Mouse (Mus musculus): ENCODE results near the gene M1ap. TPM values are rescaled to one million over a fixed set of nuclear protein-coding genes. Genes with fewer than 3 reads are reported as not detected.

Gene M1ap
- polyA plus RNA-seq, 1 experiment: 2.4 TPM

DNA sequence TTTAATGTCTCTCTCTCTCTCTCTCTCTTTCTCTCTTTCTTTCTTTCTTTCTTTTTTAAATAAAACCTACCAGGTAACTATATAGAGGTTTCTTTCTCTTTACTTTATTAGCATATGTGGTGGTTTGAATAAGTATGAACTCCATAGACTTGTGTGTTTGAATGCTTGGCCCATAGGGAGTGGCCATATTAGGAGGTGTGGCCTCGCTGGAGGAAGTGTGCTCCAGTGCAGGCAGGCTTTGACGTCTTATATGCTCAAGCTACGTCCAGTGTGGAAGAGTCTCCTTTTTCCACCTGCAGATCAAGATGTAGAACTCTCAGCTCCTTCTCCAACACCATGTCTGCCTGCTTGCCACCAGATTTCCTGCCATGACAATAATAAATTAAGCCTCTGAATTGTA is 72.3 kb downstream of the M1ap start:
- Histone ChIP-seq H3K79me3 (ENCODE audit: low read depth) (no peaks in the 10 kb centered on the region), H3K36me3 (ENCODE audit: control insufficient read depth, insufficient read depth) (no peaks in the 10 kb centered on the region), H3K27me3 (ENCODE audit: control insufficient read depth, insufficient read depth, insufficient read length) (no peaks in the 10 kb centered on the region), H3K79me2 (ENCODE audit: control insufficient read depth, insufficient read depth) (no peaks in the 10 kb centered on the region), H3K4me3 (ENCODE audit: insufficient read depth, poor library complexity, severe bottlenecking) (no peak overlapping the region), H3ac (ENCODE audit: control insufficient read depth, insufficient read length, low read depth) (no peak overlapping the region)
- TF ChIP-seq MYOD1 (IDR thresholded peaks at IDR 0.05; ENCODE audit: control insufficient read depth, insufficient read length, low read depth) (no peak), MAX (IDR thresholded peaks at IDR 0.05) (no peak), CTCF (IDR thresholded peaks at IDR 0.05; ENCODE audit: control insufficient read depth, insufficient read depth, insufficient read length) (no peak), USF1 (IDR thresholded peaks at IDR 0.05; ENCODE audit: low read depth) (no peak), FOSL1 (IDR thresholded peaks at IDR 0.05; ENCODE audit: insufficient read depth, low read length, poor library complexity, severe bottlenecking) (no peak), MYOG (IDR thresholded peaks at IDR 0.05; ENCODE audit: control insufficient read depth, extremely low read depth, insufficient read length) (no peak), CEBPB (IDR thresholded peaks at IDR 0.05; ENCODE audit: low read depth) (no peak)

DNA sequence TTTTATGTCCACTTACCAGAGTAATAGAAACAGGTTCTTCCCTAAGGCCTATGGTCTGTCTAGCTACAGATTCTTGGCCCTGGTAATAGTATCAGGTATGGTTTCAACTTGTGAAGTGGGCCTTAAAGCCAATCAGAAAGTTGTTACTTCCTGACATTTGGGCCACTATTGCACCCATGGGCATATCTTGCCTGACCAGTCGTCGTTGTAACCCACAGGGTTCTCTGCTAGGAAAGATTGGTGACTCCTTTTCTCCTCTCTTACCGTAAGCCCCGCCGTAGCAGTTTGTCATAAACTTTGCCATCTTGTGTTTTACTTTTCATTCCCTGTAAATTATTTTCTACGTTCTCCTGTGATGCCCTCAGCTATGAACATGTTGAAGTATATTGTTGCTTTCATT is 73.4 kb downstream of the M1ap start:
- H3K79me3 ChIP-seq (ENCODE audit: low read depth): no peaks in the 10 kb centered on the region
- no peaks in the 10 kb centered on the region for H3K27me3 ChIP-seq (ENCODE audit: control insufficient read depth, insufficient read depth, insufficient read length)
- H3K36me3 ChIP-seq (ENCODE audit: control insufficient read depth, insufficient read depth): no peaks in the 10 kb centered on the region
- no peaks in the 10 kb centered on the region for H3K79me2 ChIP-seq (ENCODE audit: control insufficient read depth, insufficient read depth)
- no peak overlapping the region for H3ac ChIP-seq (ENCODE audit: control insufficient read depth, insufficient read length, low read depth)
- TF ChIP-seq FOSL1 (IDR thresholded peaks at IDR 0.05; ENCODE audit: insufficient read depth, low read length, poor library complexity, severe bottlenecking) (no peak), MYOD1 (IDR thresholded peaks at IDR 0.05; ENCODE audit: control insufficient read depth, insufficient read length, low read depth) (no peak), CEBPB (IDR thresholded peaks at IDR 0.05; ENCODE audit: low read depth) (no peak), MAX (IDR thresholded peaks at IDR 0.05) (no peak), USF1 (IDR thresholded peaks at IDR 0.05; ENCODE audit: low read depth) (no peak), CTCF (IDR thresholded peaks at IDR 0.05; ENCODE audit: control insufficient read depth, insufficient read depth, insufficient read length) (no peak), MYOG (IDR thresholded peaks at IDR 0.05; ENCODE audit: control insufficient read depth, extremely low read depth, insufficient read length) (no peak)
- no peak overlapping the region for H3K4me3 ChIP-seq (ENCODE audit: insufficient read depth, poor library complexity, severe bottlenecking)

DNA sequence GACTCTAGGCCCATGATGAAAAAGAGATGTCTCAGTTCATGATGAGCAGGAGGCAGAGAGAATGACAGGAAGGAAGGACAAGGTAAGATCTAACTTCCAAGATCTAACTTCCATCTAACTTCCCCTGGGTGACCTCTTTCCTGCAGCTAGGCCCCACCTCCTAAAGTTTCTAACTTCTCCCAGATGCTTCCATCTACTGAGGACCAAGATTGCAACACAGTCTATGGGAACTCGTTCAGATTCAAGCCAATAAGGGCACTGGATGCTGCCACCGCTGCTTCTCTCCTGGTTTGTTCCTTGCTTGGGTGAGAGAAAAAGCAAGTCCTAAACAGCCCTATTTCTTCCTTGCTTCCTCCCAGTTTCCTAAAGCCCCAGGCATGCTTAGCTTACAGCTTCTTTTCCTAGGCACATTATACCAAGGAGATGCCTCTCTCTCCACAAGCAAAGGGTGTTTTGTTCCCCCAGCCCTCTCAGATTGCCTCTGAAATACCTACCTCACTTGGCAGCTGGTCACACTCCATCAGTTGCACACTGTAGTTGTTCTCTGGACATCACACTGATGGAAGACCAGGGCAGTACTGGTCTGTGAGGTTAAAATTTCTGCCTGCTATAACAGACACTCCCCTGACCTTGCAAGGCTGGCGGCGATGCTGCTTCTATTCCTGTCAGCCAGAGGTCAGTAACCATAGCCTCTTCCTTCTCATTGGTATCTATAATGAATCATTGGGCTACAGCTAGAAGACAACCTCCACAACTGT is 74.3 kb downstream of the M1ap start:
- Histone ChIP-seq H3K4me3 (ENCODE audit: insufficient read depth, poor library complexity, severe bottlenecking) (no peak overlapping the region), H3K36me3 (ENCODE audit: control insufficient read depth, insufficient read depth) (no peaks in the 10 kb centered on the region), H3K27me3 (ENCODE audit: control insufficient read depth, insufficient read depth, insufficient read length) (no peaks in the 10 kb centered on the region)

DNA sequence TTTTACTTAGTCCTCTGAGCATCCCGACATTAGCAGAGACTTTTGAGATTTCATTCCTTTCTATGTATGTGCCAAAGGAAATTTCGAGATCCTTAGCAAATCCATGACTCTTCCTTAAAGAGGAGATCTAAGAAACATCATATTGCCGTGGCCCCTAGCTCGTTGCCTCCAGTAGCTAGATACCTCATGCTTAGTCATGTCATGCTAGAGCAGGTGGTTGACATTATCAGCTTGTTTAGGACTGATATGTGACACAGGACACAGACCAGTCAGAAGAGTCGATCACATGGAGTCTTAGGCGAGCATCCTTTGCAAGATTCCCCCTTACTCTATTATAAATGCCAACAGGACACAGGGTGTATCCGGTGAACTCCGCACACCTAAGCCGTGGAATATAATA is 76.3 kb downstream of the M1ap start:
- H3K4me3 ChIP-seq (ENCODE audit: insufficient read depth, poor library complexity, severe bottlenecking): no peak overlapping the region
- H3K36me3 ChIP-seq (ENCODE audit: control insufficient read depth, insufficient read depth): no peaks in the 10 kb centered on the region
- TF ChIP-seq MYOD1 (IDR thresholded peaks at IDR 0.05; ENCODE audit: control insufficient read depth, insufficient read length, low read depth) (peak; percentile 77), USF1 (IDR thresholded peaks at IDR 0.05; ENCODE audit: low read depth) (no peak)
- H3K79me3 ChIP-seq (ENCODE audit: low read depth): peaks cover 1% of the 10 kb centered on the region
- no peaks in the 10 kb centered on the region for H3K79me2 ChIP-seq (ENCODE audit: control insufficient read depth, insufficient read depth)
- H3K27me3 ChIP-seq (ENCODE audit: control insufficient read depth, insufficient read depth, insufficient read length): no peaks in the 10 kb centered on the region
- H3ac ChIP-seq (ENCODE audit: control insufficient read depth, insufficient read length, low read depth): no peak overlapping the region

More for the DNA sequence above, 74.3 kb downstream of the M1ap start:
- Histone ChIP-seq H3K79me3 (ENCODE audit: low read depth) (no peaks in the 10 kb centered on the region), H3K79me2 (ENCODE audit: control insufficient read depth, insufficient read depth) (no peaks in the 10 kb centered on the region), H3ac (ENCODE audit: control insufficient read depth, insufficient read length, low read depth) (no peak overlapping the region)
- TF ChIP-seq USF1 (IDR thresholded peaks at IDR 0.05; ENCODE audit: low read depth) (no peak), CEBPB (IDR thresholded peaks at IDR 0.05; ENCODE audit: low read depth) (no peak), MYOD1 (IDR thresholded peaks at IDR 0.05; ENCODE audit: control insufficient read depth, insufficient read length, low read depth) (no peak), MAX (IDR thresholded peaks at IDR 0.05) (no peak), CTCF (IDR thresholded peaks at IDR 0.05; ENCODE audit: control insufficient read depth, insufficient read depth, insufficient read length) (no peak), MYOG (IDR thresholded peaks at IDR 0.05; ENCODE audit: control insufficient read depth, extremely low read depth, insufficient read length) (no peak), FOSL1 (IDR thresholded peaks at IDR 0.05; ENCODE audit: insufficient read depth, low read length, poor library complexity, severe bottlenecking) (no peak)

DNA sequence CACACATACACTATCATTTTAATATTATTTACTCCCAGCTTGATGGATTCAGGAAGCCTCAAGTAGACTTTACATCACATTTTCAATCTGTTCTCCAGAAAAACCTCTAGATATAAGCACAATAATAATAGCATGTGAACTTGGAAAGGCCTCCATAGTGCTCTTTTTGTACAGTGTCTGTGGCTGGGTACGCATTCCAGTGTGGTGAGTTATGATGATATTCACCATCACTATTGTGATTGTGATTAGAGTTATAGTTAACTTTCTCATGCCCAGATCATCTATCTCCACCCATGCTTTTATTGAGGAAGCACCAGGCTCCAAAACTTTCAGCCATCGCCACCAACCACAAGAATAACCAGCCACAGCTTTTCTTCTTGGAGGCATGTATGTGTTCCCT is 77.1 kb downstream of the M1ap start:
- peaks cover 1% of the 10 kb centered on the region for H3K79me3 ChIP-seq (ENCODE audit: low read depth)
- no peak overlapping the region for H3K4me3 ChIP-seq (ENCODE audit: insufficient read depth, poor library complexity, severe bottlenecking)
- H3K36me3 ChIP-seq (ENCODE audit: control insufficient read depth, insufficient read depth): no peaks in the 10 kb centered on the region
- H3ac ChIP-seq (ENCODE audit: control insufficient read depth, insufficient read length, low read depth): no peak overlapping the region
- H3K27me3 ChIP-seq (ENCODE audit: control insufficient read depth, insufficient read depth, insufficient read length): no peaks in the 10 kb centered on the region
- no peaks in the 10 kb centered on the region for H3K79me2 ChIP-seq (ENCODE audit: control insufficient read depth, insufficient read depth)
- no peak for TF ChIP-seq MYOG (IDR thresholded peaks at IDR 0.05; ENCODE audit: control insufficient read depth, extremely low read depth, insufficient read length)
- TF ChIP-seq CTCF (IDR thresholded peaks at IDR 0.05; ENCODE audit: control insufficient read depth, insufficient read depth, insufficient read length): no peak
- peak; percentile 9 for TF ChIP-seq FOSL1 (IDR thresholded peaks at IDR 0.05; ENCODE audit: insufficient read depth, low read length, poor library complexity, severe bottlenecking)
- TF ChIP-seq MAX (IDR thresholded peaks at IDR 0.05): peak; percentile 16
- TF ChIP-seq CEBPB (IDR thresholded peaks at IDR 0.05; ENCODE audit: low read depth): no peak
- TF ChIP-seq MYOD1 (IDR thresholded peaks at IDR 0.05; ENCODE audit: control insufficient read depth, insufficient read length, low read depth): peak; percentile 7
- TF ChIP-seq USF1 (IDR thresholded peaks at IDR 0.05; ENCODE audit: low read depth): no peak

DNA sequence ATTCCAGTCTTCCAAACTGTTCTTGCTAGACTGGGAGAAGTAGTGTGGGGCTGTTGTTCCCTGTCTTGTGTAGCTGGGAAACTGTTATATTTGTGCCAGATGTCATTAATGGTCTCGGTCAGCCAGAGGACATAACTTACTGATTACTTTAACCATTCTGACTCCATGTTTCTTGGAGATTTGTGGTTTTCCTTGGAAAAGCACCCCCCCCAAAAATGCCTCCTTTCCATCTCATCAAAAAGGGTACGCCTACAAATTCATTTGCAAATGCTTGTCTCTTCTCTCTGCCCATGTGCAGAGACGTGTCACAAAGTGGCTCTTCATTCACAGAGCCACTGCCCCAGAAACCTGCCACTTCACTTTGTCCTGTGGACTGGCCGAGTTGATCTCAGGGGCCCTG is 77.7 kb downstream of the M1ap start:
- H3K79me2 ChIP-seq (ENCODE audit: control insufficient read depth, insufficient read depth): peaks cover 2% of the 10 kb centered on the region
- TF ChIP-seq FOSL1 (IDR thresholded peaks at IDR 0.05; ENCODE audit: insufficient read depth, low read length, poor library complexity, severe bottlenecking) (no peak), USF1 (IDR thresholded peaks at IDR 0.05; ENCODE audit: low read depth) (no peak), MYOG (IDR thresholded peaks at IDR 0.05; ENCODE audit: control insufficient read depth, extremely low read depth, insufficient read length) (no peak), MYOD1 (IDR thresholded peaks at IDR 0.05; ENCODE audit: control insufficient read depth, insufficient read length, low read depth) (no peak)
- peak overlapping the region; percentile 70 for H3ac ChIP-seq (ENCODE audit: control insufficient read depth, insufficient read length, low read depth)
- peaks cover 5% of the 10 kb centered on the region for H3K36me3 ChIP-seq (ENCODE audit: control insufficient read depth, insufficient read depth)
- H3K27me3 ChIP-seq (ENCODE audit: control insufficient read depth, insufficient read depth, insufficient read length): no peaks in the 10 kb centered on the region
- H3K79me3 ChIP-seq (ENCODE audit: low read depth): peaks cover 1% of the 10 kb centered on the region
- H3K4me3 ChIP-seq (ENCODE audit: insufficient read depth, poor library complexity, severe bottlenecking): no peak overlapping the region

Data from C2C12 (cell line).